18 mouse cellular contexts compared by ENCODE assay signal in genomic region chr4:83107161-83107560, GRCm38 (mm10). TPM values are rescaled to one million over a fixed set of nuclear protein-coding genes. Genes with fewer than 3 reads are reported as not detected.
DNase-seq lines count a peak whose midpoint lies in the region; ATAC-seq and TF ChIP-seq lines count a peak whose summit lies in the region.
"Had no signal": no experiment of that assay in that cellular context is flagged by ENCODE, and none has a peak within 500 bp of the region (broad histone marks: within the 10 kb centered on the region; RNA-seq: fewer than 3 reads in every experiment).

No protein-coding gene starts in this region.

- no peak overlapping the region for H3K9ac ChIP-seq in heart, embryonic 15.5 days
- H3K9ac ChIP-seq in heart, embryonic 11.5 days (ENCODE audit: low read depth, low read length) = no peak overlapping the region
- H3K9ac ChIP-seq in lung, postnatal 0 days (replicated peaks; ENCODE audit: low read depth) = no peak overlapping the region
- H3K9ac ChIP-seq in embryonic facial prominence, embryonic 14.5 days (ENCODE audit: low read depth, low read length) = no peak overlapping the region
- H3K9ac ChIP-seq: forebrain, embryonic 15.5 days; hindbrain, embryonic 14.5 days; intestine, embryonic 15.5 days had no signal

- H3K4me2 ChIP-seq in heart, embryonic 15.5 days = no peak overlapping the region
- no peak overlapping the region for H3K4me2 ChIP-seq in heart, embryonic 11.5 days
- no peak overlapping the region for H3K4me2 ChIP-seq in lung, postnatal 0 days (replicated peaks; ENCODE audit: low read depth, low read length)
- no peak overlapping the region for H3K4me2 ChIP-seq in embryonic facial prominence, embryonic 14.5 days (ENCODE audit: low read depth, low read length)
- H3K4me2 ChIP-seq: forebrain, embryonic 15.5 days; hindbrain, embryonic 14.5 days; intestine, embryonic 15.5 days had no signal

- 0 out of 2 replicates have a peak overlapping the region, but pooled peaks have one; percentile 3 for H3K27ac ChIP-seq in heart, embryonic 15.5 days
- H3K27ac ChIP-seq in heart, embryonic 11.5 days (ENCODE audit: low read depth, low read length) = no peak overlapping the region
- no peak overlapping the region for H3K27ac ChIP-seq in lung, postnatal 0 days (ENCODE audit: low read length)
- no peak overlapping the region; the same call in 1 of the 2 replicates for H3K27ac ChIP-seq in embryonic facial prominence, embryonic 14.5 days (replicated peaks; ENCODE audit: low read depth, low read length)
- no peak overlapping the region for H3K27ac ChIP-seq in left cerebral cortex, adult 2 months
- H3K27ac ChIP-seq: forebrain, embryonic 15.5 days; hindbrain, embryonic 10.5 days; hindbrain, embryonic 14.5 days had no signal

- intact Hi-C loops in left cerebral cortex, adult 2 months (cut with DNase I) = no loop called here

- no peaks in the 10 kb centered on the region for H3K9me3 ChIP-seq in heart, embryonic 15.5 days (replicated peaks)
- H3K9me3 ChIP-seq in heart, embryonic 11.5 days (replicated peaks; ENCODE audit: control insufficient read depth, low read length) = no peaks in the 10 kb centered on the region
- no peaks in the 10 kb centered on the region for H3K9me3 ChIP-seq in lung, postnatal 0 days (ENCODE audit: low read length)
- H3K9me3 ChIP-seq in embryonic facial prominence, embryonic 14.5 days (ENCODE audit: control insufficient read depth, low read length) = no peaks in the 10 kb centered on the region
- H3K9me3 ChIP-seq: forebrain, embryonic 15.5 days; hindbrain, embryonic 10.5 days; intestine, embryonic 15.5 days had no signal

- no peaks in the 10 kb centered on the region for H3K36me3 ChIP-seq in heart, embryonic 15.5 days
- no peaks in the 10 kb centered on the region for H3K36me3 ChIP-seq in heart, embryonic 11.5 days (ENCODE audit: control insufficient read depth, insufficient read depth, low read length)
- no peaks in the 10 kb centered on the region for H3K36me3 ChIP-seq in lung, postnatal 0 days (ENCODE audit: insufficient read depth, low read length)
- H3K36me3 ChIP-seq in embryonic facial prominence, embryonic 14.5 days (ENCODE audit: control insufficient read depth, insufficient read depth, low read length) = no peaks in the 10 kb centered on the region
- H3K36me3 ChIP-seq: forebrain, embryonic 15.5 days; hindbrain, embryonic 10.5 days; intestine, embryonic 15.5 days had no signal

- TF ChIP-seq EP300 in lung, postnatal 0 days (IDR thresholded peaks at IDR 0.05) = no peak

- H3K27me3 ChIP-seq in heart, embryonic 15.5 days = no peaks in the 10 kb centered on the region
- no peaks in the 10 kb centered on the region for H3K27me3 ChIP-seq in heart, embryonic 11.5 days (ENCODE audit: control insufficient read depth, insufficient read depth, low read length)
- H3K27me3 ChIP-seq in lung, postnatal 0 days (replicated peaks; ENCODE audit: insufficient read depth, low read length) = no peaks in the 10 kb centered on the region
- no peaks in the 10 kb centered on the region for H3K27me3 ChIP-seq in embryonic facial prominence, embryonic 14.5 days (replicated peaks; ENCODE audit: control insufficient read depth, insufficient read depth, low read length)
- H3K27me3 ChIP-seq: forebrain, embryonic 15.5 days; intestine, embryonic 15.5 days had no signal

- no peak overlapping the region for H3K4me3 ChIP-seq in heart, embryonic 15.5 days
- no peak overlapping the region for H3K4me3 ChIP-seq in heart, embryonic 11.5 days (ENCODE audit: low read depth, low read length)
- no peak overlapping the region for H3K4me3 ChIP-seq in lung, postnatal 0 days (ENCODE audit: low read depth, low read length)
- H3K4me3 ChIP-seq in embryonic facial prominence, embryonic 14.5 days (ENCODE audit: low read depth, low read length) = no peak overlapping the region
- H3K4me3 ChIP-seq in left cerebral cortex, adult 2 months = no peak overlapping the region
- H3K4me3 ChIP-seq: forebrain, embryonic 15.5 days; hindbrain, embryonic 10.5 days; intestine, embryonic 15.5 days had no signal

- no peak for ATAC-seq in heart, embryonic 15.5 days (replicated peaks; ENCODE audit: insufficient number of reproducible peaks, insufficient read depth, low FRiP score, low read depth)
- ATAC-seq in heart, embryonic 11.5 days (replicated peaks; ENCODE audit: insufficient number of reproducible peaks, low FRiP score, low TSS enrichment) = no peak
- ATAC-seq in lung, postnatal 0 days = no peak
- ATAC-seq in embryonic facial prominence, embryonic 14.5 days (ENCODE audit: low read depth) = no peak
- ATAC-seq: activated CD4-positive, CD25-positive, alpha-beta regulatory T cell, adult 4 months; forebrain, embryonic 15.5 days; intestine, embryonic 15.5 days; Patski had no signal

- peaks cover 12% of the 10 kb centered on the region for H3K4me1 ChIP-seq in heart, embryonic 15.5 days (replicated peaks)
- H3K4me1 ChIP-seq in heart, embryonic 11.5 days (ENCODE audit: control insufficient read depth, insufficient read depth, low read length) = peaks cover 6% of the 10 kb centered on the region; the same call in 1 of the 2 replicates
- H3K4me1 ChIP-seq in lung, postnatal 0 days (ENCODE audit: insufficient read depth, low read depth, low read length) = no peaks in the 10 kb centered on the region
- H3K4me1 ChIP-seq in embryonic facial prominence, embryonic 14.5 days (ENCODE audit: control insufficient read depth, insufficient read depth, low read length) = peaks cover 11% of the 10 kb centered on the region; the same call in 1 of the 2 replicates
- H3K4me1 ChIP-seq: forebrain, embryonic 15.5 days had no signal

- TF ChIP-seq CTCF in lung, postnatal 0 days (IDR thresholded peaks at IDR 0.05) = no peak
- TF ChIP-seq CTCF in left cerebral cortex, adult 2 months (IDR thresholded peaks at IDR 0.05) = no peak

- 24% methylated on average over 2 of the region's 2 CpGs for WGBS in heart, embryonic 15.5 days
- WGBS in heart, embryonic 11.5 days (ENCODE audit: insufficient replicate concordance) = 47% methylated on average over 2 of the region's 2 CpGs
- 46% methylated on average over 2 of the region's 2 CpGs for WGBS in lung, postnatal 0 days
- WGBS in embryonic facial prominence, embryonic 14.5 days = 72% methylated on average over 2 of the region's 2 CpGs

- DNase-seq in lung, postnatal 0 days (ENCODE audit: low spot score) = peak; percentile 14
- no peak for DNase-seq in lung, postnatal 36 days
- DNase-seq in embryonic facial prominence, embryonic 14.5 days (ENCODE audit: low spot score) = peak; percentile 45
- no peak for DNase-seq in left cerebral cortex, adult 2 months (ENCODE audit: extremely low spot score in 1 of 2, low spot score in 2 of 2)
- DNase-seq: adrenal gland, postnatal 14 days; cerebellum, adult 11-12 months; cerebellum, adult 9-10 months; cerebellum, postnatal 36 days; gastrocnemius, postnatal 10 days; heart, postnatal 14 days had no signal

RNA-seq across cellular contexts. Expression of gene Frem1, which starts 55.0 kb away (rescaled TPM):
- polyA plus RNA-seq in heart, embryonic 15.5 days (2015; fragmentation: Nextera tagmentation; extraction: Ambion mirVana) = 3.5 and 4.4 TPM in 2 replicates
- polyA plus RNA-seq in heart, embryonic 11.5 days (2014; fragmentation: Nextera tagmentation; extraction: Ambion mirVana) = 11.4 and 12.1 TPM in 2 replicates
- polyA plus RNA-seq in lung, postnatal 0 days (2015; fragmentation: Nextera tagmentation; extraction: Ambion mirVana) = 14.3 and 16.2 TPM in 2 replicates
- polyA plus RNA-seq in embryonic facial prominence, embryonic 14.5 days (2014; fragmentation: Nextera tagmentation; extraction: Ambion mirVana) = 16.0 and 17.0 TPM in 2 replicates
- 1 to 10 TPM; 1.9 to 2.0 TPM for total RNA-seq in left cerebral cortex, adult 2 months (2021)
- polyA plus RNA-seq: activated CD4-positive, CD25-positive, alpha-beta regulatory T cell, adult 4 months had no signal

Comparison
In these comparisons a context has a peak if more than half of its experiments do, and no peak if none do; other contexts are left out.
1. DNase-seq: peak in lung, postnatal 0 days (single experiment) and embryonic facial prominence, embryonic 14.5 days (single experiment); none in lung, postnatal 36 days (single experiment) and left cerebral cortex, adult 2 months (0 of 2).